Mouse (Mus musculus): ENCODE data around the gene Secisbp2l. TPM values are rescaled to one million over a fixed set of nuclear protein-coding genes. Genes with fewer than 3 reads are reported as not detected.

The Secisbp2l gene
- polyA plus RNA-seq, 1 experiment from 2014 or later = 31.6 TPM

GRCm38 (mm10) chr2:125701606-125702005 lies 81.1 kb downstream of the Secisbp2l start:
- Histone ChIP-seq H3K4me2 (replicated peaks) (no peak overlapping the region), H3K4me1 (peaks cover 9% of the 10 kb centered on the region; the same call in 1 of the 2 replicates), H3K4me3 (no peak overlapping the region), H3K9me3 (no peaks in the 10 kb centered on the region), H3K9ac (no peak overlapping the region), H3K27ac (no peak overlapping the region), H3K36me3 (no peaks in the 10 kb centered on the region), H3K27me3 (replicated peaks) (no peaks in the 10 kb centered on the region)
- no peak for ATAC-seq (ENCODE audit: low FRiP score, low read depth)
- WGBS = 89% methylated on average over 2 of the region's 2 CpGs

- Histone ChIP-seq H3K4me3 (no peak overlapping the region), H3K36me3 (no peaks in the 10 kb centered on the region), H3K27ac (no peak overlapping the region), H3K27me3 (replicated peaks) (no peaks in the 10 kb centered on the region), H3K9me3 (no peaks in the 10 kb centered on the region), H3K4me2 (replicated peaks) (no peak overlapping the region), H3K4me1 (no peaks in the 10 kb centered on the region), H3K9ac (no peak overlapping the region)
- 44% methylated on average over 2 of the region's 2 CpGs for WGBS
- no peak for ATAC-seq (ENCODE audit: low FRiP score, low read depth)
Observed at GRCm38 (mm10) chr2:125696219-125696618, 86.5 kb downstream of the Secisbp2l start.

- 93% methylated on average over 2 of the region's 2 CpGs for WGBS
- no peaks in the 10 kb centered on the region for H3K9me3 ChIP-seq
- no peak overlapping the region for H3K27ac ChIP-seq
- H3K4me2 ChIP-seq (replicated peaks) = no peak overlapping the region
- no peak overlapping the region for H3K9ac ChIP-seq
- no peaks in the 10 kb centered on the region for H3K4me1 ChIP-seq
- H3K27me3 ChIP-seq (replicated peaks) = no peaks in the 10 kb centered on the region
- no peak for ATAC-seq (ENCODE audit: low FRiP score, low read depth)
- no peak overlapping the region for H3K4me3 ChIP-seq
- H3K36me3 ChIP-seq = no peaks in the 10 kb centered on the region
Observed at GRCm38 (mm10) chr2:125694798-125695197, 87.9 kb downstream of the Secisbp2l start.

- Histone ChIP-seq H3K4me2 (replicated peaks) (no peak overlapping the region), H3K27ac (no peak overlapping the region), H3K36me3 (no peaks in the 10 kb centered on the region), H3K9me3 (no peaks in the 10 kb centered on the region), H3K9ac (no peak overlapping the region), H3K27me3 (replicated peaks) (no peaks in the 10 kb centered on the region), H3K4me1 (no peaks in the 10 kb centered on the region), H3K4me3 (no peak overlapping the region)
- WGBS = 85% methylated on average over 2 of the region's 2 CpGs
- ATAC-seq (ENCODE audit: low FRiP score, low read depth) = no peak
Observed at GRCm38 (mm10) chr2:125692010-125692409, 90.7 kb downstream of the Secisbp2l start.

Other genes starting within 250 kb of the Secisbp2l start
- gene Cep152, start 157.8 kb downstream of the Secisbp2l start, polyA plus RNA-seq (2016; fragmentation: Nextera tagmentation; extraction: Ambion mirVana) = 6.0 and 6.6 TPM in 2 replicates
- 351 and 393 TPM in 2 replicates for gene Eid1, start 109.8 kb downstream of the Secisbp2l start, polyA plus RNA-seq (2016; fragmentation: Nextera tagmentation; extraction: Ambion mirVana)
- gene Shc4, start 58.7 kb downstream of the Secisbp2l start, polyA plus RNA-seq (2016; fragmentation: Nextera tagmentation; extraction: Ambion mirVana) = 3.7 and 5.2 TPM in 2 replicates
- 26.6 and 29.0 TPM in 2 replicates for gene Galk2, start 76.2 kb upstream of the Secisbp2l start, polyA plus RNA-seq (2016; fragmentation: Nextera tagmentation; extraction: Ambion mirVana)
- gene Cops2, start 76.3 kb upstream of the Secisbp2l start, polyA plus RNA-seq (2016; fragmentation: Nextera tagmentation; extraction: Ambion mirVana) = 74.5 and 83.4 TPM in 2 replicates

Measured in neural tube, embryonic 12.5 days (tissue).